Mouse (Mus musculus) lung, postnatal 0 days (tissue): ENCODE measurements around the gene Mysm1. TPM values are rescaled to one million over a fixed set of nuclear protein-coding genes. Genes with fewer than 3 reads are reported as not detected.

Experiments
- ATAC-seq: fragments of 200-750 bp; cut with Nextera tagmentation; 2 replicates; pipeline ENCODE4 v1.8.0; 2017; ENCODE audit warnings: moderate library complexity
- DNase-seq: peaks from one replicate; pipeline ENCODE4 v3.0.0-alpha.2; 2016; ENCODE audit warnings: low spot score
- H3K27ac ChIP-seq: fragments of 300-500 bp; sonication (generic); 2 replicates; pipeline ENCODE4 v1.5.1; 2014; ENCODE audit warnings: antibody characterized with exemption, mild to moderate bottlenecking, low read length, mixed read lengths
- H3K27me3 ChIP-seq: fragments of 300-500 bp; sonication (generic); replicated peaks from 2 replicates; pipeline ENCODE4 v1.6.1; 2014; ENCODE audit warnings: low read length, mixed read lengths; ENCODE audit not compliant: insufficient read depth
- H3K36me3 ChIP-seq: fragments of 300-500 bp; sonication (generic); 2 replicates; pipeline ENCODE4 v1.6.1; 2014; ENCODE audit warnings: low read length, mixed read lengths; ENCODE audit not compliant: insufficient read depth
- H3K4me1 ChIP-seq: fragments of 300-500 bp; sonication (generic); 2 replicates; pipeline ENCODE4 v1.6.1; 2014; ENCODE audit warnings: antibody characterized with exemption, low read depth, low read length, mixed read lengths; ENCODE audit not compliant: insufficient read depth
- H3K4me2 ChIP-seq: fragments of 300-500 bp; sonication (generic); replicated peaks from 2 replicates; pipeline ENCODE4 v1.6.1; 2014; ENCODE audit warnings: low read depth, mild to moderate bottlenecking, low read length, moderate library complexity, mixed read lengths
- H3K4me3 ChIP-seq: fragments of 300-500 bp; sonication (generic); 2 replicates; pipeline ENCODE4 v1.5.1; 2014; ENCODE audit warnings: low read depth, low read length
- H3K9ac ChIP-seq: fragments of 300-500 bp; sonication (generic); replicated peaks from 2 replicates; pipeline ENCODE4 v1.6.1; 2014; ENCODE audit warnings: low read depth, mild to moderate bottlenecking
- H3K9me3 ChIP-seq: fragments of 300-500 bp; sonication (generic); 2 replicates; pipeline ENCODE4 v1.6.1; 2016; ENCODE audit warnings: low read length, mixed read lengths
- CTCF ChIP-seq: IDR thresholded peaks from 2 replicates; pipeline ENCODE4 v1.5.1; 2016; ENCODE audit warnings: antibody characterized with exemption, mild to moderate bottlenecking
- EP300 ChIP-seq: IDR thresholded peaks from 2 replicates; pipeline ENCODE4 v1.6.1; 2016; ENCODE audit warnings: antibody characterized with exemption, mild to moderate bottlenecking, control low read depth
- WGBS: fragments of 180-500 bp; shearing (Covaris S2); extraction: QIAGEN DNeasy Blood & Tissue Kit; methylation state at CpG from one replicate; pipeline ENCODE4 v1.1.7; 2014; 5-methylcytosine and 5-hydroxymethylcytosine counted together
- polyA plus RNA-seq: library from polyadenylated mRNA; unstranded; fragments of >200 nt; fragmentation: Nextera tagmentation; extraction: Ambion mirVana; gene quantifications from 2 replicates; pipeline ENCODE4 v1.2.1, GENCODE M21; 2015

Gene Mysm1
- polyA plus RNA-seq, 1 experiment from 2014 or later: 25.5 TPM

DNA sequence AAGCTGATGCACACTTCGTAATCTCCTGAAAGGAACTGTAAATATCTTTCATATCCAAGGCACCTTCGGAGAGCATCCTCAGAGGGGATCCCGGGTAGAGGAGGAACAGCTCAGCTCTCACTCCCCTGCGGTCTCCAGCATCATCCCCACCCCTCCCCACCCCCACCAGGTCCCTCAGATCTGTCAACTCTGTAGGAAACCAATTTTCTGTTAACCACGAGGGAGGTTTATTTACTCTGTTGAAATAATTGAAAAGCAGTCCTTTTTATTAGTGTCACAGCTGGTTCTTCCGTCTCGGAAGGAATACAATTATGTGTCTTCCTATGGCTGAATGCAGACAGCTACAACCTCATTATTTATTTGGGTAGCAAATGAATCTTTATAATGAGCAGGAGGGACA is 39.3 kb upstream of the Mysm1 start:
- Histone ChIP-seq H3K4me3 (no peak overlapping the region), H3K27ac (no peak overlapping the region), H3K9ac (no peak overlapping the region), H3K4me2 (no peak overlapping the region), H3K4me1 (peaks cover 3% of the 10 kb centered on the region; the same call in 1 of the 2 replicates), H3K36me3 (no peaks in the 10 kb centered on the region), H3K27me3 (no peaks in the 10 kb centered on the region), H3K9me3 (no peaks in the 10 kb centered on the region)
- ATAC-seq (no peak), DNase-seq (no peak)
- WGBS: 45% methylated on average over 7 of the region's 7 CpGs
- TF ChIP-seq CTCF: no peak
- no peak for TF ChIP-seq EP300

DNA sequence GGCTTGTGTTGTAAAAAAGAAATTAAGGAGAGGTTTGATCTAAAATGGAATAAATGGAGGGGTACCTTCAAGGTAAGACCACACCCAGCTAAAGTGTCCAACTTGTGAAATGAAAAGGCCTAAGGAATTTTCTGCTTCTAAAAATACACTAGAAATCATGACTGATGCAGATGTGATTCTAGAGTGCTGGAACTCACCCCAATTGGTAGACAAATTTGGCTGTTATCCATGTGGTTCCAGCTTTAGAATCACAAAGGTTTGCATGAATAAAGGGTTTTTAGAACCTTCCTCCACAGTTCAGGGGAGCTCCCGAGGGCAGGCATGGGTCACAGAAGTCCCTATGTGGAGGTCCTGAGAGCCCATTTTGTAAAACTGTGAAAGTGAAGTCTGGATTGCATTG is 33.8 kb upstream of the Mysm1 start:
- Histone ChIP-seq H3K9ac (no peak overlapping the region), H3K27me3 (no peaks in the 10 kb centered on the region), H3K27ac (no peak overlapping the region), H3K36me3 (no peaks in the 10 kb centered on the region), H3K4me2 (no peak overlapping the region), H3K4me3 (no peak overlapping the region), H3K4me1 (no peaks in the 10 kb centered on the region), H3K9me3 (no peaks in the 10 kb centered on the region)
- TF ChIP-seq EP300 (no peak), CTCF (no peak)
- DNase-seq (no peak), ATAC-seq (no peak)
- WGBS: 70% methylated on average over 1 of the region's 1 CpGs

DNA sequence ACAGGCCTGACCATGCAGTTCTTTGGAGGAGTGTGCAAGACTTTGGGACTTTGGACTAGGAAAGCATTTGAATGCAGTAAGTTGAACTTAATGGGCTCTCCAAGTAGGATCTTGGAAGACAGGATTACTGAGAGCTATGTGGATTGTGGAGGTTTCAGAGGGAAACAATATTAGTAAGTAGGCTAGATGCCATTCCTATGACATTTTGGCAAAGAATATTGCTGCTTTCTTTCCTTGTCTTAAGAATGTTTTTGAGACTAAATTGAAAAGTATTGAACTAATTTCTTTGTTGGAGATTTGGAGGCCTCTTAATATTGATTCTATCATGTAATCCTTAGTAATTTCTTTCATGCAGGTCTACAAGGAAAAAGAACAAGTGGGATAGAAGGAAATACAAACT is 33.4 kb upstream of the Mysm1 start:
- Histone ChIP-seq H3K9ac (no peak overlapping the region), H3K9me3 (no peaks in the 10 kb centered on the region), H3K27ac (no peak overlapping the region), H3K36me3 (no peaks in the 10 kb centered on the region), H3K4me3 (no peak overlapping the region), H3K4me2 (no peak overlapping the region), H3K4me1 (no peaks in the 10 kb centered on the region), H3K27me3 (no peaks in the 10 kb centered on the region)
- TF ChIP-seq CTCF (no peak), EP300 (no peak)
- DNase-seq: no peak
- ATAC-seq: no peak

DNA sequence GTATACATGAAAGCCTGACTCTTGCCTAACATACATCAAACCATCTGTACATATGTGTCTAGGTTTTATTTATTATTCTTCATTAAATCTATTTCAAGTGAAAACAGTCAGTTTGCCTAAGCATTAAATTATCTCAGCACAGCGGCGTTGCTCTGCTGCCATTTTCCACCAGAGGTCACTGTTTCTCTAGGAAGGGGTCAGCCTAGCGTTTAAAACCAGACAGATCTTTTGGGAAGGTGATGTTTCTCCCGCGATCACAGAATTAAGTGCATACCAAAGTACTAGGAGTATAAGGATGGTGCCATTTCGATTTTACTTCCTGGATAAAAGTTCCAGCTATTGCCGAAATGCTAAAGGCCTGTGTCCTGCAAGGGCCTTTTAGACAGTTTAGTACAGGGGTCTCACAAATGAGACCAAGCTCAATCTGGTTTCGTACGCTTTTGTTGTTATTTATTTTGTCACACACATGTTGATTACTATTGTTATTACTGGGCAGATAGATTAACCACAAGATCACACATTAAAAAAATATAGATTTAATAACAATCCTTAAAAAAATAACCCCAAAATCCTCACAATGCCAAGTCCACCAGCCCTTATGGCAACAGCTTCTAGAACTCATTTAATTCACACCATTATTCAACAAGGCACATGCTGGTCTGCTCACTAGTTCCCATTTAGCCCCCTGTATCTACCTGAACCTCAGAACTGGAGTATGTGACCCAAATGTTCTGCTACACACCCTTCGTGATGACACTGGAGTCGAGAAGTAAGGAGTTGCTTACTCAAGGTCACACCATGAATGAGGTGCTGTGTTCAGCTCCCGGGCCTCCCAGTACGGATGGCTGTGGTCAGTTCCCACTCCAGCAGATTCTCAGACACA is 29.5 kb upstream of the Mysm1 start:
- Histone ChIP-seq H3K27ac (no peak overlapping the region), H3K4me3 (no peak overlapping the region), H3K4me2 (no peak overlapping the region), H3K4me1 (no peaks in the 10 kb centered on the region), H3K36me3 (no peaks in the 10 kb centered on the region), H3K9me3 (no peaks in the 10 kb centered on the region), H3K9ac (no peak overlapping the region), H3K27me3 (no peaks in the 10 kb centered on the region)
- 41% methylated on average over 13 of the region's 13 CpGs for WGBS
- ATAC-seq (peak; percentile 68; the same call in 1 of the 2 replicates), DNase-seq (peak; percentile 83)
- TF ChIP-seq EP300 (no peak), CTCF (peak; percentile 97)

DNA sequence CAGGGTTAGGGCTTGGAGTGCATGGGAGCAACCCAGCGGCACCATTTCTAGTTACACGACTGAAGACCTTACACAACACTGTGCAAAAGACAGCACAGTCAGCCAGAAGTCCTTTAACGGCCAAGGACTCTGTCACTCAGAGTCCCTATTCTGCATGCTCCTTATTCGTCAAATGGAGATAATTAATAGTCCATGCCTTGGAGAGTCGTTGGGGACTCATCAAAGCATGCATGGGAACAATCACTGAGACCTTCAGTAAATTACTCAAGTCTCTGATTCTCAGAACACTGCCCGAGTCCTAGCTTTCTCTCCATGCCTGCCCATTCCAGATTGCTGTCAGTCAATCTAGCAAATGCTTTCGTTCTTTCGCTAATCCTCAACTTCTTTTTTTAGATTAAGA is 28.9 kb upstream of the Mysm1 start:
- H3K36me3 ChIP-seq: no peaks in the 10 kb centered on the region
- H3K4me3 ChIP-seq: no peak overlapping the region
- TF ChIP-seq EP300: no peak
- no peak for TF ChIP-seq CTCF
- no peak overlapping the region for H3K9ac ChIP-seq
- H3K4me2 ChIP-seq: no peak overlapping the region
- DNase-seq: no peak
- 63% methylated on average over 8 of the region's 8 CpGs for WGBS
- ATAC-seq: no peak
- H3K4me1 ChIP-seq: no peaks in the 10 kb centered on the region
- H3K9me3 ChIP-seq: no peaks in the 10 kb centered on the region
- H3K27me3 ChIP-seq: no peaks in the 10 kb centered on the region
- no peak overlapping the region for H3K27ac ChIP-seq

- no peak for ATAC-seq
- WGBS: 69% methylated on average over 6 of the region's 6 CpGs
- no peak overlapping the region for H3K4me2 ChIP-seq
- H3K4me3 ChIP-seq: no peak overlapping the region
- H3K36me3 ChIP-seq: no peaks in the 10 kb centered on the region
- H3K9ac ChIP-seq: no peak overlapping the region
- H3K27me3 ChIP-seq: no peaks in the 10 kb centered on the region
- no peaks in the 10 kb centered on the region for H3K9me3 ChIP-seq
- TF ChIP-seq CTCF (no peak), EP300 (no peak)
- DNase-seq: no peak
- H3K27ac ChIP-seq: no peak overlapping the region
- H3K4me1 ChIP-seq: no peaks in the 10 kb centered on the region
Observed at GRCm38 (mm10) chr4:95005251-95005830, 26.4 kb upstream of the Mysm1 start.
